Mouse (Mus musculus): ENCODE data around the gene Tet2. TPM values are rescaled to one million over a fixed set of nuclear protein-coding genes. Genes with fewer than 3 reads are reported as not detected.
A peak's percentile ranks its signal among the peaks of the same experiment; 100 is the strongest.
"Not testable (repeated sequence)": the region's sequence is repeated elsewhere in the genome, so short reads cannot be mapped to it uniquely, and the experiment has no call there.

Tet2 gene
- total RNA-seq (2021) = 10 to 100 TPM; 49.2 to 49.7 TPM
- long read RNA-seq, experiment 1, partial matches to known transcripts = 0 of 2 reads
- long read RNA-seq, experiment 1, other reads (novel, unspliced or antisense) = 2 of 2 reads
- long read RNA-seq, experiment 2, partial matches to known transcripts = 2 of 5 reads
- long read RNA-seq, experiment 2, other reads (novel, unspliced or antisense) = 3 of 5 reads

GRCm38 (mm10) chr3:133544551-133545303 is at the start of gene Tet2:
Gene Tet2 (minus strand): TSS chr3:133545139.
- peak; percentile 52 to 61 for DNase-seq (ENCODE audit: low spot score in 2 of 2)

- DNase-seq (ENCODE audit: low spot score in 2 of 2) = not testable (repeated sequence)
These were observed 48.1 kb upstream of the Tet2 start for GRCm38 (mm10) chr3:133592995-133593394.

GRCm38 (mm10) chr3:133590506-133591152 is 45.7 kb upstream of the Tet2 start:
- no peak for DNase-seq (ENCODE audit: low spot score in 2 of 2)

DNA sequence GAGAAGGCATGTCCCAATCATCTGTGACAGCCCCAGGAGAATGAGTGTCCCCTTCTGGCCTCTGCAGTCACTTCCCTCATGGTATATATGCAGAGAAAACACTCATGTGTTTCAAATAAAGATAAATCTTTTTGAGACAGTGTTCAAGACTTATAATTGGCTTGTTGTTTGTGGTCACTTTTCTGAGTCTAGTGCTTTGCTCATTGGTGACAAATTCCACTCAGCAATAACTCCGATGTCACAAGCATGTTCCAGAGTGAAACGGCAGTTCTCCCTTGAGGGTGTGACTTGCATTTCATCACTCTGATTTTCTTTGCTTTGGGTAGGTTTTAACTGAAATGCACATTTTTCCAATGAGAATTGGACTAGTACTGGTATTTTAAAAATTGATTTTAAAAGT is 40.1 kb upstream of the Tet2 start:
- DNase-seq (ENCODE audit: low spot score in 2 of 2) = no peak

- DNase-seq (ENCODE audit: low spot score in 2 of 2) = no peak
These were observed 38.6 kb upstream of the Tet2 start for GRCm38 (mm10) chr3:133583411-133584025.

DNA sequence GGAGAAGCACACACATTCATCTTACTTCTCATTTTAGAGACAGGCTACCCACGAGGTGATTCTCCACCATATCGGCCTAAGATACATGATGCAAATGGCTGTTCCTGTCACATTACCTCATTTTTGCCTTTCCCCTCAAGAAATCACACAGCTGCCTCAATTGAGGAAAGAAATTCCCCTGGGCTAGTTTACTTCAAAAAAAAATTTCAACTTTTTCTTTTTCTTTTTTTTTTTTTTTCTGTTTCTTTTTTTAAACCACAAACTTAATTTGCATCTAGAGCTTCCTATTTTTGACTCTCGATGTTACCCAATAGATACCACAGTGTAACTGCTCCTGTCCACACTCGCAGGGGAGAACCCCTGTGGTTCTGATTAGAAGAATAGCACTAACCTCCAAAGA is 38.0 kb upstream of the Tet2 start:
- DNase-seq (ENCODE audit: low spot score in 2 of 2) = no peak

- DNase-seq (ENCODE audit: low spot score in 2 of 2) = no peak
These were observed 37.2 kb upstream of the Tet2 start for GRCm38 (mm10) chr3:133582096-133582495.

DNA sequence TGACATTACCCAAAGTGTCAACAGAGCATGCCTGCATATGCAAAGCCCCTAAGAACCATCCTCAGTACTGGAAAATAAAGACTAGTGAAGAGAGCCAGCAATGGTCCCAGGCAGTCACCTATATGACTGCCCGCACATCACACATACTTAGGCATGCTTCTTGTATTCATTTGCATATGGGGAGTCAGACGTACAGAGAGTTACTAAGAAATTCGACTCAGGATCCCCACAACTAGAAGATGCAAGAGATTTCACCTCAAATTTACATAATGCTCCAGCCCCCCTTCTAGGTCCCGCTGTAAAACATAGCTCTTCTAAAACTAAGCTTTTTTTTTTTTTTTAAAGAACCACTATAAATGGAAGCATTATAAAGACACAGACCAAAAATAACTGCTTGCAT is 36.6 kb upstream of the Tet2 start:
- no peak for DNase-seq (ENCODE audit: low spot score in 2 of 2)

- no peak for DNase-seq (ENCODE audit: low spot score in 2 of 2)
These were observed 34.7 kb upstream of the Tet2 start for GRCm38 (mm10) chr3:133579671-133580070.

- DNase-seq (ENCODE audit: low spot score in 2 of 2) = no peak
These were observed 34.2 kb upstream of the Tet2 start for GRCm38 (mm10) chr3:133579140-133579539.

GRCm38 (mm10) chr3:133574969-133575368 is 30.0 kb upstream of the Tet2 start:
- DNase-seq (ENCODE audit: low spot score in 2 of 2) = no peak

DNA sequence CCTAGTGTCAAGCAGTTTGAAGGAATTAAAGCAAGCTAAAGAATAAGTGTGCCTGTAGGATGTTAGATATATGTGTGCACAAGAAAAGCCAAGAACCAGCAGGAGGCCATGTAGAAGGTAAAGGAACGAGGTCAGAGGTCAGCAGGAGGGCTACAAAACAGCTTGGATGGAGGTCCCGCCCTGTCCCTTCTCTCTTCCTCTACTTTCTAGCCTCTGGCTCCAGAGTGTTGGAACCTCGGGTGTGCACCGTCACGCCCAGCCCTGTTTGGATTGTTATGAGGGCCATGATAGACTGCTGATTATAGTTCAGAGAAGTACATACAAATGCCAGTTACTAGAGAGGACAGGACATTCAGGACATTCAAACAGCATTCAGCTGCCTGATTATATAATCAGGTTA is 27.0 kb upstream of the Tet2 start:
- DNase-seq (ENCODE audit: low spot score in 2 of 2) = no peak

- no peak for DNase-seq (ENCODE audit: low spot score in 2 of 2)
These were observed 18.7 kb upstream of the Tet2 start for GRCm38 (mm10) chr3:133563503-133564205.

DNA sequence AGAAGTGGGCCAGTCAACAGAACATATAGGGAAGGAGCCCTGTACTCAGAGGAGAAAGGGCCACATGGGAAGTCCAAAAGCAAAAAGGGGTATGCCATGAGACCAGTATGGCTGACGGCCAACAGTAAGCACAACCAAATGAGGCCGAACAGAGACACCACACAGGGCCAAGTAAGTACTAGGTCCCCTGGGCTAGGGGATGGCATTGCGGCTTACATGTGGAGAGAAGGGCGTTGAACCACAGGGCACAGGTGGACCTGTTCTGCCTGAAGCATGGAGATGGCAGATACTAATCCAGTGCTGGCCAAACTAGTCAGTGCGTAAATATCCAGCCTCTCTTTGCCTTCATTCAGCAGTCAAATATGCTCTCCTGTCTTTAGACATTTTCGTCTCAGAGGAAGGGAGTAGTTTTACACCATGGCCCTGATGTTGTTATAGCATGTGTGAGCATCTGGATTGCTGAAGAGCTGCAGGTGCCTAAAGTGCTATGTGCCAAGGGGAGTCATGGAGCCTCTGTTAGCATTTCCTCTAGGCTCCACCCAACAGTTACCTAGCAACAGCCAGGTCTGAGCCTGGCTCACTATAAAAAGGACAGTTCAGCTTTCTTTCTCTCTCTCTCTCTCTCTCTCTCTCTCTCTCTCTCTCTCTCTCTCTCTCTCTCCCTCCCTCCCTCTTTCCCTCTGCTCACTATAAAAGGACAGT is 14.6 kb upstream of the Tet2 start:
- DNase-seq (ENCODE audit: low spot score in 2 of 2) = no peak

DNA sequence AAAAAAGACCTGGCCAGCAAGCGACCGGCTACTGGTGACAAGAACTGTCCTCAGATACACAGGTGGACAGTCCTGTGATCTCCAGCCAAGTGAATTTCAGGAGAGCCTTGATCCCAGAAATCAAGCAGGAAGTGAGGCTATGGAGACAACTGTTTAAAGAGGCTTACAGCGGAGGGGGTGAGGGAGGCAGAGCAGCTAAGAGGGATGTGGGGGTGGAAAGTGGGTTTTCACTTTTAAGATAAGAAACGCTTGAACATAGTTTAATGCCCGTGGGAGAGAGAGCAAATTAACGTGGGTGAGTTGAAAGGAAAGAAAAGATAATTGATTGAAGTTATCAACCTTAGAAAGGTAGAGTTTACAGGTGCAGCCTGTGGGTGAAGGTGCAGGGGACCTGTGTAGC is 12.7 kb upstream of the Tet2 start:
- no peak for DNase-seq (ENCODE audit: low spot score in 2 of 2)

DNA sequence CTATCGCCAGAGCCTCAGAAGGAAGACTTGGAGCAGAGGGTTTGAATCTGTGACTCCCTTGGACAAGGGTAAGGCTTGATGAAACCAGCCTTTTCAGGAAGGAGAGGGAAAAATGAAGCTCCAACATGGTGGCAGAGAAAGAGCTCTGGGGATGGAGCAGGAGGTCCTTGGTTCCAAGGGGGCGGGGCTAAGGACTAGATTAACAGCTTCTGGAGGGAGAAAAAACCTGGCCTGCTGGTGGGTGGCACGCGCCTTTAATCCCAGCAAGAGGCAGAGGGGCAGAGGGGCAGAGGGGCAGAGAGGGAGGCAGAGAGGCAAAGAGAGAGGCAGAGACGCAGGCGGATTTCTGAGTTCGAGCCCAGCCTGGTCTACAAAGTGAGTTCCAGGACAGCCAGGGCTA is 12.2 kb upstream of the Tet2 start:
- no peak for DNase-seq (ENCODE audit: low spot score in 2 of 2)

DNA sequence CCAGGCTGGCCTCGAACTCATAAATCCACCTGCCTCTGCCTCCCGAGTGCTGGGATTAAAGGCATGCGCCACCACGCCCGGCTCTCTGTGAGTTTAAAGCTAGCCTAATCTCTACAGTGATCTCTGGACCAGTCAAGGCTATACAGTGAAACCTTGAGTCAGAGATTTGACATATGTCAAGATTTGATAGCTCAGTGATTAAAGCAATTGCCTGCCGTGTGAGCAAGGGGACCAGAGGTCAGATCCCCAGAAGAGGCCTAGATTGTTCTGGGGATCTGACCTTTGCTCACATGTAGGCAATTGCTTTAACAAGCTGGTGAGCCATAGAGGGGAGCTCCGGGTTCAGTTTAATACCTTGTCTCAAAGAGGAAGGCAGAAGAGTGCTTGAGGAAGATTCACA is 10.4 kb upstream of the Tet2 start:
- DNase-seq (ENCODE audit: low spot score in 2 of 2) = no peak

DNA sequence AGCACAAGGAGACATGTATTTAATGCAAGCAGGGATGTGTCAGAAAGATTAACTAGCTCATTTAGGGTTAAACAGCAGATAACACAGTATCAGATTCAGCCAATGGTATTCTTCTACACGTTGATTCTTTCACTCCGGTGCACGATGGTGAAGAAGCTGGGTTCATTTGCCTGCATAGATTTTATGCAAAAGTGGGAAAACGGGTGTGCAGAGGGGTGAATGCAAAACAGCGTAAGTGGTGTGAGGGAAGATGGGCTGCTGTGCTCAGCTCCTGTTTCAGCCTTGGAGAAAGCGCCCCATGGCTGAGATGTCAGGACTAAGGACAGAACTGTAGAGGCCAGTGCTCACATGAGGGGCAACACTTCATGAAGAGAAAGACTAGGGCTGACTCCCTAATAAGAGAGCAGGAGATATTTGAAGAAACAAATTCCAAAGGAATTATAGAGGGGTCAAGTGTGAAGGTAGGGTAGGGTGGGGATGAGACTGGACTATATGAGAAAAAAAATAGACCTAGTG is 9.7 kb upstream of the Tet2 start:
- no peak for DNase-seq (ENCODE audit: low spot score in 2 of 2)

DNA sequence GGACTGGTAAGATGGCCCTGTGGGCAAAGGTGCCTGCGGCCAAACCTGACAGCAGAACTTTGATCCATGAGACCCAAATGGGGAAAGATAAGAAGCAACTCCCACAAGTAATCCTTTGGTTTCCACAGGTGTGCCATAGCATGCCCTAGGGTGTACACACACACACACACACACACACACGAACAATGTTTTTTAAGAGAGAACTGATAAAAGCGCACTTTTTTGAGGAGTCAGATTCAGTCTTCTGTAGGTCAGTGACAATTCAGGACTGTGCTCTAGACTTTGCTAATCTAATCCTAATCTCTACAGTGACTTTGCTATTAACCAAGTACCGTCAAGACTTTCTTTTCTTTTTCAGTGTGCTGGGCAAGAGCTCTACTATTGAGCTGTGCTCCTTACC is 9.2 kb upstream of the Tet2 start:
- DNase-seq (ENCODE audit: low spot score in 2 of 2) = no peak

DNA sequence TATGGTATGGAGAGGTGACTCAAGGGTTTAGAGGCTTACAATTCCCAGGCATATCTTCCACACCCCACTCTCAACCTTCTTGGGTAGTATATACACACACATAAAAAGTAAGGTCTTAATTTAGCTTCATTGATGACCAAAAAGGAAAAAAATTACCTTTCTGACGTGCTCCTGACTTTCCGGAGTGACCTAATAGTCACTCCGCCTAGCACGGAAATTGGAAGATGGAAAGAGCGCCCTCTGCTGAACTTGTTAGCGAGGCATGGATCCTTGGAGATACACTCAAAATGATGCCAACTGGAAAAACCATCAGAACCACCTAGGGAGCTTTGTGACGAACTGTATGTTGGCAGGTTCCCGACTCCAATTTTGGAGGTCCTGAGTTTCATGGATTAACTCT is 7.0 kb upstream of the Tet2 start:
- DNase-seq (ENCODE audit: low spot score in 2 of 2) = no peak

Measured in layer of hippocampus, postnatal 14 days (tissue).